Mouse (Mus musculus) midbrain, embryonic 10.5 days (tissue): ENCODE measurements around the gene Gm45618. TPM values are rescaled to one million over a fixed set of nuclear protein-coding genes. Genes with fewer than 3 reads are reported as not detected.
A peak's percentile ranks its signal among the peaks of the same experiment; 100 is the strongest.
"Not testable (repeated sequence)": the region's sequence is repeated elsewhere in the genome, so short reads cannot be mapped to it uniquely, and the experiment has no call there.

Experiments
- DNase-seq: peaks from one replicate; pipeline ENCODE4 v3.0.0-alpha.2; 2017; ENCODE audit warnings: low spot score
- H3K27ac ChIP-seq: fragments of 300-500 bp; sonication (generic); replicated peaks from 2 replicates; pipeline ENCODE4 v1.5.1; 2016; ENCODE audit warnings: mild to moderate bottlenecking
- H3K27me3 ChIP-seq: fragments of 300-500 bp; sonication (generic); 2 replicates; pipeline ENCODE4 v1.6.1; 2016; ENCODE audit warnings: low read depth, mild to moderate bottlenecking; ENCODE audit not compliant: poor library complexity, severe bottlenecking
- H3K36me3 ChIP-seq: fragments of 300-500 bp; sonication (generic); 2 replicates; pipeline ENCODE4 v1.6.1; 2016; ENCODE audit warnings: mild to moderate bottlenecking, moderate library complexity
- H3K4me1 ChIP-seq: fragments of 300-500 bp; sonication (generic); 2 replicates; pipeline ENCODE4 v1.6.1; 2016
- H3K4me3 ChIP-seq: fragments of 300-500 bp; sonication (generic); 2 replicates; pipeline ENCODE4 v1.5.1; 2016; ENCODE audit warnings: mild to moderate bottlenecking, moderate library complexity
- H3K9me3 ChIP-seq: fragments of 300-500 bp; sonication (generic); replicated peaks from 2 replicates; pipeline ENCODE4 v1.6.1; 2016; ENCODE audit warnings: mild to moderate bottlenecking
- WGBS: fragments of 180-500 bp; shearing (Covaris S2); methylation state at CpG from one replicate; pipeline ENCODE4 v1.1.7; 2016; 5-methylcytosine and 5-hydroxymethylcytosine counted together
- polyA plus RNA-seq: library from polyadenylated mRNA; unstranded; fragments of >200 nt; fragmentation: Nextera tagmentation; extraction: Ambion mirVana; gene quantifications from 2 replicates; pipeline ENCODE4 v1.2.1, GENCODE M21; 2016

The Gm45618 gene
- 0.29 TPM in 1 of 2 replicates, not detected in the other for polyA plus RNA-seq

- H3K36me3 ChIP-seq, result not testable (repeated sequence)
Observed at GRCm38 (mm10) chr7:142120629-142121028, at the start of gene Gm45618. Gene Gm45618 (minus strand): TSS chr7:142120729.

GRCm38 (mm10) chr7:142169836-142170235 is 49.3 kb upstream of the Gm45618 start:
- H3K27me3 ChIP-seq, result no peaks in the 10 kb centered on the region
- H3K36me3 ChIP-seq, result no peaks in the 10 kb centered on the region
- H3K27ac ChIP-seq, result no peak overlapping the region
- no peaks in the 10 kb centered on the region for H3K4me1 ChIP-seq
- WGBS, result 44% methylated on average over 3 of the region's 3 CpGs
- H3K9me3 ChIP-seq, result no peaks in the 10 kb centered on the region
- DNase-seq, result peak; percentile 10
- no peak overlapping the region for H3K4me3 ChIP-seq

More at GRCm38 (mm10) chr7:142120629-142121028, at the start of gene Gm45618:
- H3K27me3 ChIP-seq, H3K9me3 ChIP-seq, H3K4me1 ChIP-seq, DNase-seq, H3K27ac ChIP-seq, H3K4me3 ChIP-seq: not testable (repeated sequence)
- WGBS, result 92% methylated on average over 1 of the region's 1 CpGs

GRCm38 (mm10) chr7:142165639-142166038 is 45.1 kb upstream of the Gm45618 start, which contains the start of gene Gm4553:
Gene Gm4553 (minus strand): TSS chr7:142165739.
- H3K9me3 ChIP-seq, DNase-seq, H3K27ac ChIP-seq, H3K27me3 ChIP-seq, H3K4me3 ChIP-seq, H3K4me1 ChIP-seq, H3K36me3 ChIP-seq: not testable (repeated sequence)

- no peaks in the 10 kb centered on the region for H3K36me3 ChIP-seq
- H3K9me3 ChIP-seq, result no peaks in the 10 kb centered on the region
- no peak overlapping the region for H3K27ac ChIP-seq
- H3K4me1 ChIP-seq, result no peaks in the 10 kb centered on the region
- no peaks in the 10 kb centered on the region for H3K27me3 ChIP-seq
- 91% methylated on average over 3 of the region's 3 CpGs for WGBS
- H3K4me3 ChIP-seq, result no peak overlapping the region
- peak; percentile 3 for DNase-seq
Observed at GRCm38 (mm10) chr7:142159366-142159765, 38.8 kb upstream of the Gm45618 start.

- WGBS, result 69% methylated on average over 2 of the region's 2 CpGs
- H3K36me3 ChIP-seq, H3K4me1 ChIP-seq, H3K27ac ChIP-seq, H3K27me3 ChIP-seq, DNase-seq, H3K4me3 ChIP-seq, H3K9me3 ChIP-seq: not testable (repeated sequence)
Observed at GRCm38 (mm10) chr7:142157013-142157412, 36.5 kb upstream of the Gm45618 start, which contains the start of gene Gm29735. Gene Gm29735 (minus strand): TSS chr7:142157113.

- 70% methylated on average over 1 of the region's 1 CpGs for WGBS
- Histone ChIP-seq H3K27me3 (no peaks in the 10 kb centered on the region), H3K4me1 (no peaks in the 10 kb centered on the region), H3K36me3 (no peaks in the 10 kb centered on the region), H3K27ac (no peak overlapping the region), H3K4me3 (no peak overlapping the region), H3K9me3 (no peaks in the 10 kb centered on the region)
- DNase-seq, result no peak
Observed at GRCm38 (mm10) chr7:142155308-142155707, 34.8 kb upstream of the Gm45618 start.

GRCm38 (mm10) chr7:142152191-142152590 is 31.7 kb upstream of the Gm45618 start:
- 89% methylated on average over 4 of the region's 4 CpGs for WGBS
- DNase-seq, result no peak

GRCm38 (mm10) chr7:142148633-142149032 is 28.1 kb upstream of the Gm45618 start:
- Histone ChIP-seq H3K4me1 (no peaks in the 10 kb centered on the region), H3K27me3 (no peaks in the 10 kb centered on the region), H3K36me3 (no peaks in the 10 kb centered on the region), H3K9me3 (no peaks in the 10 kb centered on the region), H3K27ac (no peak overlapping the region), H3K4me3 (no peak overlapping the region)
- DNase-seq, result no peak

More at GRCm38 (mm10) chr7:142152191-142152590, 31.7 kb upstream of the Gm45618 start:
- Histone ChIP-seq H3K27ac (no peak overlapping the region), H3K4me1 (no peaks in the 10 kb centered on the region), H3K4me3 (no peak overlapping the region), H3K9me3 (no peaks in the 10 kb centered on the region), H3K36me3 (no peaks in the 10 kb centered on the region), H3K27me3 (no peaks in the 10 kb centered on the region)

- H3K27ac ChIP-seq, result no peak overlapping the region
- H3K9me3 ChIP-seq, result no peaks in the 10 kb centered on the region
- H3K27me3 ChIP-seq, result no peaks in the 10 kb centered on the region
- DNase-seq, result peak; percentile 39
- H3K4me3 ChIP-seq, result no peak overlapping the region
- WGBS, result 3% methylated on average over 1 of the region's 1 CpGs
- no peaks in the 10 kb centered on the region for H3K4me1 ChIP-seq
- H3K36me3 ChIP-seq, result no peaks in the 10 kb centered on the region
Observed at GRCm38 (mm10) chr7:142146033-142146432, 25.5 kb upstream of the Gm45618 start.

GRCm38 (mm10) chr7:142145413-142145940 is 24.9 kb upstream of the Gm45618 start:
- no peak overlapping the region for H3K4me3 ChIP-seq
- no peak overlapping the region for H3K27ac ChIP-seq
- no peaks in the 10 kb centered on the region for H3K36me3 ChIP-seq
- 43% methylated on average over 4 of the region's 4 CpGs for WGBS
- no peaks in the 10 kb centered on the region for H3K4me1 ChIP-seq
- no peaks in the 10 kb centered on the region for H3K9me3 ChIP-seq
- H3K27me3 ChIP-seq, result no peaks in the 10 kb centered on the region
- no peak for DNase-seq

- Histone ChIP-seq H3K27ac (no peak within 1 kb of the TSS), H3K36me3 (no peaks in the 10 kb centered on the region), H3K4me3 (no peak within 1 kb of the TSS), H3K4me1 (no peaks in the 10 kb centered on the region), H3K9me3 (no peaks in the 10 kb centered on the region), H3K27me3 (no peaks in the 10 kb centered on the region)
- no peak for DNase-seq
- WGBS, result 82% methylated on average over 1 of the region's 1 CpGs
Observed at GRCm38 (mm10) chr7:142144507-142144906, 24.0 kb upstream of the Gm45618 start, which contains the start of gene Gm45337. Gene Gm45337 (minus strand): TSS chr7:142144607.

- 66% methylated on average over 1 of the region's 1 CpGs for WGBS
- H3K36me3 ChIP-seq, H3K4me3 ChIP-seq, DNase-seq, H3K4me1 ChIP-seq, H3K27ac ChIP-seq, H3K27me3 ChIP-seq, H3K9me3 ChIP-seq: not testable (repeated sequence)
Observed at GRCm38 (mm10) chr7:142143506-142144010, 23.0 kb upstream of the Gm45618 start.

GRCm38 (mm10) chr7:142140696-142141095 is 20.2 kb upstream of the Gm45618 start:
- no peaks in the 10 kb centered on the region for H3K27me3 ChIP-seq
- no peak overlapping the region for H3K4me3 ChIP-seq
- H3K9me3 ChIP-seq, result no peaks in the 10 kb centered on the region
- no peaks in the 10 kb centered on the region for H3K36me3 ChIP-seq
- 46% methylated on average over 1 of the region's 1 CpGs for WGBS
- no peak overlapping the region for H3K27ac ChIP-seq
- DNase-seq, result no peak
- H3K4me1 ChIP-seq, result no peaks in the 10 kb centered on the region
